Mouse (Mus musculus) hindbrain, embryonic 14.5 days (tissue): ENCODE data around the gene Cul3. TPM values are rescaled to one million over a fixed set of nuclear protein-coding genes. Genes with fewer than 3 reads are reported as not detected.

ENCODE experiments used
- ATAC-seq: fragments of 200-750 bp; cut with Nextera tagmentation; 2 replicates; pipeline ENCODE4 v1.8.0; 2017; ENCODE audit warnings: moderate number of reproducible peaks, mild to moderate bottlenecking, moderate TSS enrichment, moderate library complexity; ENCODE audit not compliant: low FRiP score
- DNase-seq: peaks from one replicate; pipeline ENCODE4 v3.0.0-alpha.2; 2015; ENCODE audit warnings: low spot score
- H3K27ac ChIP-seq: fragments of 300-500 bp; sonication (generic); 2 replicates; pipeline ENCODE4 v1.5.1; 2014; ENCODE audit warnings: mild to moderate bottlenecking, moderate library complexity
- H3K27me3 ChIP-seq: fragments of 300-500 bp; sonication (generic); 2 replicates; pipeline ENCODE4 v1.6.1; 2014; ENCODE audit warnings: mild to moderate bottlenecking, low read length, mixed read lengths; ENCODE audit not compliant: control insufficient read depth, insufficient read depth
- H3K36me3 ChIP-seq: fragments of 300-500 bp; sonication (generic); replicated peaks from 2 replicates; pipeline ENCODE4 v1.6.1; 2014; ENCODE audit not compliant: control insufficient read depth, insufficient read depth
- H3K4me1 ChIP-seq: fragments of 300-500 bp; sonication (generic); replicated peaks from 2 replicates; pipeline ENCODE4 v1.6.1; 2014; ENCODE audit warnings: antibody characterized with exemption, low read length, mixed read lengths; ENCODE audit not compliant: control insufficient read depth, insufficient read depth
- H3K4me2 ChIP-seq: fragments of 300-500 bp; sonication (generic); replicated peaks from 2 replicates; pipeline ENCODE4 v1.6.1; 2014; ENCODE audit warnings: mild to moderate bottlenecking, moderate library complexity
- H3K4me3 ChIP-seq: fragments of 300-500 bp; sonication (generic); replicated peaks from 2 replicates; pipeline ENCODE4 v1.5.1; 2014; ENCODE audit warnings: mild to moderate bottlenecking, low read length
- H3K9ac ChIP-seq: fragments of 300-500 bp; sonication (generic); 2 replicates; pipeline ENCODE4 v1.6.1; 2014
- H3K9me3 ChIP-seq: fragments of 300-500 bp; sonication (generic); 2 replicates; pipeline ENCODE4 v1.6.1; 2016; ENCODE audit warnings: low read length; ENCODE audit not compliant: control insufficient read depth
- WGBS: fragments of 180-500 bp; shearing (Covaris S2); extraction: QIAGEN DNeasy Blood & Tissue Kit; methylation state at CpG from one replicate; pipeline ENCODE4 v1.1.7; 2014; 5-methylcytosine and 5-hydroxymethylcytosine counted together
- polyA plus RNA-seq: library from polyadenylated mRNA; unstranded; fragments of >200 nt; fragmentation: Nextera tagmentation; extraction: Ambion mirVana; gene quantifications from 2 replicates; pipeline ENCODE4 v1.2.1, GENCODE M21; 2014

Gene Cul3
- polyA plus RNA-seq, 1 experiment from 2014 or later: 59.6 TPM

DNA sequence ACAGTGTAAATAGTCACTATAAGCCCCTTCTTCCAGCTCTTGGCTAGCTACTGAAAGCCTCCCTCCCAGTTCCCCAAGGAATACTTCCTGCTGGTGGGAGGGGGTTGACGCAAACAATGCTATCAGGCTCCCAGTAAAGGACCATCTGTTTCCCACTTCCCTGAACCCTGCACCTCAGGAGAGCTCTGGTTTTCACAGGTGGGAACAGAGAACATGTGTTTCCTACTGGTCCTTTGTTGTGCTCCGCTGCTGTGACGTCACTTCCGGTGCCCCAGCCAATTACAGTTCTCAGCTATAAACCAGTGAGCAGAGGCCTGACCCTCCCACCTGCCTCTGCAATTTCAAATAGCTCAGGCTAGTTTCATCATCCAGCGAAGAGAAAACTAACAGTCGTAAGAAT, 122.0 kb downstream of the Cul3 start, which contains the start of gene Fam124b:
Gene Fam124b (minus strand): TSS at position 206 of the 400 bp plus-strand sequence.
- no peak within 1 kb of the TSS for H3K4me2 ChIP-seq
- H3K36me3 ChIP-seq: no peaks in the 10 kb centered on the region
- WGBS: 75% methylated on average over 6 of the region's 6 CpGs
- no peaks in the 10 kb centered on the region for H3K4me1 ChIP-seq
- no peaks in the 10 kb centered on the region for H3K27me3 ChIP-seq
- no peaks in the 10 kb centered on the region for H3K9me3 ChIP-seq
- no peak within 1 kb of the TSS for H3K27ac ChIP-seq
- no peak within 1 kb of the TSS for H3K9ac ChIP-seq
- no peak within 1 kb of the TSS for H3K4me3 ChIP-seq
- no peak for DNase-seq
- 0 out of 2 replicates have a peak, but pooled peaks have one; percentile 37 for ATAC-seq

Other genes with a start within 250 kb of the Cul3 start
- gene Fam124b, start 122.0 kb downstream of the Cul3 start, polyA plus RNA-seq: 0.82 and 1.0 TPM in 2 replicates
- gene Gm45261, start 121.0 kb upstream of the Cul3 start, polyA plus RNA-seq: not detected in 2 replicates